Mouse (Mus musculus) cerebellum, adult 2 months (tissue): ENCODE results near the gene Gm19426. TPM values are rescaled to one million over a fixed set of nuclear protein-coding genes. Genes with fewer than 3 reads are reported as not detected.

Experiments used
- DNase-seq, 2 experiments: peaks; one replicate each; pipeline ENCODE4 v3.0.0; 2021
- H3K27ac ChIP-seq: fragments of 200-500 bp; 2 replicates; pipeline ENCODE4 v1.5.1; 2012; ENCODE audit warnings: low read length, control low read depth, inconsistent platforms; ENCODE audit not compliant: insufficient read depth
- H3K27me3 ChIP-seq: fragments of 200-500 bp; 2 replicates; pipeline ENCODE4 v1.6.1; 2012; ENCODE audit warnings: inconsistent platforms, mild to moderate bottlenecking, low read length, moderate library complexity; ENCODE audit not compliant: control insufficient read depth, insufficient read depth
- H3K4me1 ChIP-seq: fragments of 200-500 bp; 2 replicates; pipeline ENCODE4 v1.6.1; 2011; ENCODE audit warnings: low read length; ENCODE audit not compliant: control insufficient read depth, insufficient read depth
- H3K4me3 ChIP-seq: fragments of 200-500 bp; replicated peaks from 2 replicates; pipeline ENCODE3; 2011; ENCODE audit warnings: mild to moderate bottlenecking, low read depth, low read length, control low read depth; ENCODE audit not compliant: insufficient read depth
- CTCF ChIP-seq: fragments of 200-500 bp; IDR thresholded peaks from 2 replicates; pipeline ENCODE4 v1.5.1; 2011; ENCODE audit warnings: low read depth, mild to moderate bottlenecking, control low read depth, low read length, moderate library complexity, borderline replicate concordance; ENCODE audit not compliant: insufficient read depth
- POLR2A ChIP-seq: fragments of 200-500 bp; IDR thresholded peaks from 2 replicates; pipeline ENCODE4 v1.6.1; 2011; ENCODE audit warnings: low read length, control low read depth, borderline replicate concordance; ENCODE audit not compliant: insufficient read depth
- WGBS: fragments of 180-500 bp; shearing (Covaris S2); methylation state at CpG from one replicate; pipeline ENCODE4 v1.1.7; 2018; 5-methylcytosine and 5-hydroxymethylcytosine counted together
- polyA plus RNA-seq: library from polyadenylated mRNA; depleted of rRNA; stranded (reverse); fragments of >200 nt; gene quantifications from 2 replicates; pipeline ENCODE4 v1.2.3, GENCODE M21; 2012

Gm19426 gene
- polyA plus RNA-seq, 1 experiment, result 3.4 TPM

DNA sequence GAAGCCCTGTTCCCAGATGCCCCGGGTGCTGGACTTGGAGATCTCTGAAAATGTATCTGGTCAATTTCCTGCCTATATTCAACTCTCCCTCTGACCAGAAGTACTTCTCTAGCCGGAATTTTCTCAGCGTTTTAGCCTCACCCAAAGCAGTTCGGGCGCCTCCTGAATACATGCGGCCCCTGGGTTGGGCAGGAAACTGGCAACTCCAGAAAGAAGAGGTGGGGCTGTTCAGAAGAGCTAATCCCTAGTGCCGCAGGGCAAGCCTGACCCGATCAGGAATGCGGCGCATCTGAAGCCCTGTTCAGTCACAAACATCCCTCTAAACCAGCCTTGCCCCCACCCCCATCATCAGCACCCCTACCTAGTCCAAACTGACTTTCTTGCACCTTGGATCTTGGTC, 671 bp upstream of the Gm19426 start:
- Histone ChIP-seq H3K27me3 (no peaks in the 10 kb centered on the region), H3K4me3 (peak overlapping the region; percentile 81), H3K4me1 (peaks cover 9% of the 10 kb centered on the region; the same call in 1 of the 2 replicates), H3K27ac (no peak overlapping the region)
- TF ChIP-seq POLR2A, result no peak
- TF ChIP-seq CTCF, result no peak
- WGBS, result 5% methylated on average over 10 of the region's 10 CpGs
- no peak for DNase-seq

DNA sequence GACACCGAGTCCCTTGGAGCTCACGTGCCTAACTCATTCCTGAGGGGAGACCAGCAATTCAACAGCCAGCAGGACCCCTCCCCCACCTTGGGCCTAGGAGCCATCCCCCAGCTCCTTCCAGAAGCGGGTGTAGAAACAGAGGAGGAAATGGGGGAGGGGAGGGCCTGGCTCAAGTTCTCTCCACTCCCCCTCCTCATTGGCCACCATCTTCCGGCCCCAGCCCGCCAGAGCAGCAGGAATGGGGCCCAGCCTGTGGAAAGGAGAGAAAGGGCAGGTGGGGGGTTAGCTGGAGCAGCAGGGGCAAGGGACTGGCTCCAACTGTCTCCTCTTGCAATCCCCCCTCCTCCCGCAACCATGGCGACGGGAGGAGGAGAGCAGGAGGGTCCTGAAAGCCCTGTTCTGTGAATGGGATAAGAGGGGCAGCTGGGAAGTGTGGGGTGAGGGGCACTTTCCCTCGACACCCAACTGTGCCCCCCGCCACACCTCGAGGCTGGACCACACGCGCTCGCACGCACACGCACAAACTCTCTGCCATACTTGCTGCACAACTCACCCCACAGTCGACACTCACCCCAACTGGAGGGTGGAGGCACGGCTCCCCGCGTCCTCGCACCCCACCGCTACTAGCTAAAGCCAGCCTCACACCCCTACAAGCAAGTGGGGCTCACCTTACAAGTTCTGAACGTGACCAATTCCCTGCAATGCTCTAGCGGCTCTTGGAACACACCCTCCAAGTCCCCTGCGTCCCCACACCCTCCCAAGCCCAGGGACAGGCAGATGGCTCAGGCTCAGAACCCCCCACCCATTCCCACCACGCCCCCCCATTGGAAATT, 788 bp downstream of the Gm19426 start:
- 0 out of 2 replicates have a peak, but pooled peaks have one; percentile 12 for TF ChIP-seq POLR2A
- TF ChIP-seq CTCF, result no peak
- 5% methylated on average over 26 of the region's 26 CpGs for WGBS
- H3K27me3 ChIP-seq, result no peaks in the 10 kb centered on the region
- H3K4me1 ChIP-seq, result peaks cover 9% of the 10 kb centered on the region; the same call in 1 of the 2 replicates
- peak overlapping the region; percentile 81 for H3K4me3 ChIP-seq
- DNase-seq, result peak; percentile 29 to 44
- H3K27ac ChIP-seq, result no peak overlapping the region

DNA sequence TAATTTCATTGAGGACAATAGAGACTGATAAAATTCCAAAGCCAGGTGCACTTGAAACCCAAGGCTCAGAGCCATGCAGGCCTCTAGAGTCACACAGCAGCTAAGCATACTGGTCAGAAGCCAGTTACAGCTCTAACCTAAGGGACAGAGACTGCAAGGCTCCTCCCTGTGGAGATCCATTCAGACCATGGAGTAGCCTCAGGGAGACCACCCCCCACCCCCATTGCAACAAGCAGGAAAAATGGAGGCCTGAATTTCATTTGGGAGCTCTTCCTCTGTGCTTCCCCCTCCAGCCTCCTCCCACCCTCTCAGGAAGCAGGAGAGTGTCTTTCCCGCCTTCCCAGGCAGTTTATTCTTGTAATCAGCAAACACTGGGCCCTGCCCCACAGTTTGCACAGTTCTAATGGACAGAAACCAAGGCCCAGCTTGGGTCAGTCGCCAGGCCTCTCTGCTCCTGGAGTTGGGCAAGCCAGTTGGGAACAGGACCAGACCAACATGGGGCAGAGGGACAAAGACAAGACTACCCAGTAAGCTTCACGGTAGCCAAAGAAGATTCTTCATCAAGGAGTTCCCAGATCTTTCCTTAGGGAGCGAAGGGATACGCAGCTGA, 1.5 kb downstream of the Gm19426 start:
- Histone ChIP-seq H3K4me1 (peaks cover 15% of the 10 kb centered on the region; the same call in 1 of the 2 replicates), H3K27me3 (no peaks in the 10 kb centered on the region), H3K4me3 (no peak overlapping the region), H3K27ac (no peak overlapping the region)
- TF ChIP-seq CTCF, result no peak
- no peak for TF ChIP-seq POLR2A
- 47% methylated on average over 5 of the region's 5 CpGs for WGBS
- peak; percentile 35 to 38 for DNase-seq

DNA sequence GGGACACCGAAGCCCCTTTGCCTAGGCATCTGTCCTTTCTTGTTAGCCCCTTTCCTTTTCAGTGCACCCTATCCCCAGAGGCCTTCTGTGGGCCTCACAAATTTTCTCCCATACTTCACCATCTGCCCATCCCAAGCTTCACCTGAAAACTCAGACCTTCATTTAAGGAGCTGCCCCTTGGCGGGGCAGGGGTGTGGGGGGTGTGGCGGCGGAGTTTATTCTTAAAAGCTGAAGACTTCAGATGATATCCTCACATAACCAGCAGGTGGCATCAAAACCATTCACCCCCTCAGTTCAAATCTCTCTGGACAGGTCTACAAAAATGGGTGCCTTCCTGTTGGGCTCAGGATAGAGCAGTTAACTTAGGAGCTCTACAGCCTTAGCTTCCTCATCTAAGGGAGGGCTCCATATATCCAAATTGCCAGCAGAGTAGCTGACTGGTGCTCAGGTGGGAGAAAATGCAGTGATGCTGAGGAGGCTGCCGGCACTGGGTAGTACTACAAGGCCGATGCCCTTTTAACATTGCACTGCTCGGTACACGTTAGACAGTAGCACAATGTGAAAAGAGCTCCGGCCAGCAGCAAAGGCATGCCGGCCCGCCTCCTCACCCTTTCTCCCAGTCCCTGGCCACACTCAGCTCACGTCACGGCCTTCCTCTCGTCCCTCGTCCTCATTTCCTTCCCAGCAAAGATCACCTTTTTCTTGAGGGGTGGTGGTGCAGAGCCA, 2.7 kb downstream of the Gm19426 start:
- 64% methylated on average over 15 of the region's 15 CpGs for WGBS
- no peak for DNase-seq
- TF ChIP-seq POLR2A, result no peak
- peak; percentile 3; the same call in 1 of the 2 replicates for TF ChIP-seq CTCF

DNA sequence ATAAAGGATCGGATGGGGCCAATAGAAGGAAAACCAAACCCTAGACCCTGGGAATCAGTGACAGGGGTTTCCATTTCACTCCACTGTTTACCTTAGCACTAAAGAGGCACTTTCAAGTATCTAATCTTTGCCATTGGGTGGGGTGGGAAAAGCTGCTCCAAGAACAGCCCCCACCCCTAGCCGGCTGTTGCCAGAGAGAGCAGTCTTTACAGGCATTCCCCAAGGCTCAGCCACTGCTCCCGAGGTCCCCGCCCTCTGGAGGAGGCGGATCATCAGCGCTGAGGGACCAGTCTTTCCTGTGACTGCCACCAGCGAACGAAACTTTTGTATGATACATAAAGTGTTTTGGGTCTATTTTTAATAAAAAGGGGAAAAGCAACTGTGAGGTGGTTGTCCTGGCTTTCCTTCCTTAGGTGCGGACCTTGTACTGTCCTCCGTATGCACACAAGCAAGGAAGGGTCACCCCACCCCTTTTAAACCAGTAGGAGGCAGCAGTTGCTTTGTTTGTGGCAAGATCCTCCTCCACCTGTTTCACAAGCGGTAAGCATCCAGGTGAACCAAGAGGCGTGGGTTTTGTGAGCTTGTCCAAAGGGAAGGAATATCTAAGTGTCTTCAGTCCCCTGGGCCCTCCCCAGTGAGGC, 5.1 kb downstream of the Gm19426 start:
- TF ChIP-seq CTCF, result peak; percentile 36; the same call in 1 of the 2 replicates
- no peak for TF ChIP-seq POLR2A
- H3K27ac ChIP-seq, result no peak overlapping the region
- WGBS, result 37% methylated on average over 12 of the region's 12 CpGs
- peak in 1 of 2 experiments; percentile 39 for DNase-seq
- peaks cover 26% of the 10 kb centered on the region; the same call in 1 of the 2 replicates for H3K4me1 ChIP-seq
- no peak overlapping the region for H3K4me3 ChIP-seq
- no peaks in the 10 kb centered on the region for H3K27me3 ChIP-seq

More for the DNA sequence above, 2.7 kb downstream of the Gm19426 start:
- Histone ChIP-seq H3K27ac (no peak overlapping the region), H3K27me3 (no peaks in the 10 kb centered on the region), H3K4me1 (peaks cover 23% of the 10 kb centered on the region; the same call in 1 of the 2 replicates), H3K4me3 (no peak overlapping the region)

DNA sequence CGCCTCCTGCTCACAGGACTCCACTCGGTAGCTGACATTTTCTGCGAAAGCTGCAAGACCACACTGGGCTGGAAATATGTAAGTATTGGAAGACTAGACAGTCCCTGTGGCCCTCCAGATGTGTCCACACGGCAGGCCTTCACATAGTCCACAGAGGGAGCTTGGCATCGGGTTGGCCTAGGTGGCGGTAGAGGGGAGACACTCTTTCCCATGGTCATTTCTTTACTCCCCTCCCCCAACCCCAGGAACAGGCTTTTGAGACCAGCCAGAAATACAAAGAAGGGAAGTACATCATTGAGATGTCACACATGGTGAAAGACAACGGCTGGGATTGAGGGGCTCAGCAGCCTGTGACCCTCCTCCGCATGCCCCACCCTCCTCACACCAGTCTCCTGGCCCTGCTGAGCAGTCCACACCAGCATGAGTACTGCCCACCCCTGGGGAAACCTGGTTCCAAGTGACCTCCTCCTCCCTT, 6.0 kb downstream of the Gm19426 start:
- no peak overlapping the region for H3K4me3 ChIP-seq
- no peak for DNase-seq
- TF ChIP-seq POLR2A, result no peak
- no peak for TF ChIP-seq CTCF
- peaks cover 20% of the 10 kb centered on the region; the same call in 1 of the 2 replicates for H3K4me1 ChIP-seq
- no peaks in the 10 kb centered on the region for H3K27me3 ChIP-seq
- H3K27ac ChIP-seq, result no peak overlapping the region
- 30% methylated on average over 8 of the region's 8 CpGs for WGBS
